Mouse (Mus musculus) ovary, postnatal 36 days (tissue): ENCODE measurements around the gene Adam23.
"Not testable (repeated sequence)": the region's sequence is repeated elsewhere in the genome, so short reads cannot be mapped to it uniquely, and the experiment has no call there.

ENCODE experiments used
- DNase-seq: peaks from one replicate; pipeline ENCODE4 v3.0.0; 2022; ENCODE audit warnings: low spot score, mixed read lengths

The Adam23 gene

GRCm38 (mm10) chr1:63579153-63579552 lies 133.5 kb downstream of the Adam23 start:
- no peak for DNase-seq

- no peak for DNase-seq
Observed at GRCm38 (mm10) chr1:63586869-63587268, 141.2 kb downstream of the Adam23 start.

- no peak for DNase-seq
Observed at GRCm38 (mm10) chr1:63603870-63604500, 158.3 kb downstream of the Adam23 start.

GRCm38 (mm10) chr1:63609613-63610012 lies 163.9 kb downstream of the Adam23 start:
- DNase-seq = no peak

- DNase-seq = peak; percentile 59
Observed at GRCm38 (mm10) chr1:63614594-63614993, 168.9 kb downstream of the Adam23 start.

- DNase-seq = no peak
Observed at GRCm38 (mm10) chr1:63615668-63616067, 170.0 kb downstream of the Adam23 start, which contains the start of gene Gm39653. Gene Gm39653 (plus strand): TSS chr1:63615968.

GRCm38 (mm10) chr1:63628211-63628610 lies 182.5 kb downstream of the Adam23 start:
- no peak for DNase-seq

- DNase-seq = not testable (repeated sequence)
Observed at GRCm38 (mm10) chr1:63630390-63630789, 184.7 kb downstream of the Adam23 start.

GRCm38 (mm10) chr1:63639921-63640320 lies 194.2 kb downstream of the Adam23 start:
- no peak for DNase-seq
